Mouse (Mus musculus) forebrain, embryonic 16.5 days (tissue): Measurements from ENCODE around the gene Senp3. TPM values are rescaled to one million over a fixed set of nuclear protein-coding genes. Genes with fewer than 3 reads are reported as not detected.

Experiments used
- ATAC-seq: fragments of 200-750 bp; cut with Nextera tagmentation; 2 replicates; pipeline ENCODE4 v1.8.0; 2017; ENCODE audit warnings: mild to moderate bottlenecking, moderate library complexity
- H3K27ac ChIP-seq: fragments of 300-500 bp; sonication (generic); 2 replicates; pipeline ENCODE4 v1.5.1; 2014; ENCODE audit warnings: low read length, control low read depth
- H3K27me3 ChIP-seq: fragments of 300-500 bp; sonication (generic); replicated peaks from 2 replicates; pipeline ENCODE4 v1.6.1; 2014; ENCODE audit warnings: low read length; ENCODE audit not compliant: control insufficient read depth, insufficient read depth
- H3K36me3 ChIP-seq: fragments of 300-500 bp; sonication (generic); 2 replicates; pipeline ENCODE4 v1.6.1; 2014; ENCODE audit not compliant: control insufficient read depth, insufficient read depth
- H3K4me1 ChIP-seq: fragments of 300-500 bp; sonication (generic); replicated peaks from 2 replicates; pipeline ENCODE4 v1.6.1; 2014; ENCODE audit warnings: low read length; ENCODE audit not compliant: control insufficient read depth, insufficient read depth
- H3K4me2 ChIP-seq: fragments of 300-500 bp; sonication (generic); 2 replicates; pipeline ENCODE4 v1.6.1; 2014; ENCODE audit warnings: mild to moderate bottlenecking, low read length, control low read depth
- H3K4me3 ChIP-seq: fragments of 300-500 bp; sonication (generic); replicated peaks from 2 replicates; pipeline ENCODE4 v1.5.1; 2014; ENCODE audit warnings: mild to moderate bottlenecking, low read length, control low read depth
- H3K9ac ChIP-seq: fragments of 300-500 bp; sonication (generic); replicated peaks from 2 replicates; pipeline ENCODE4 v1.6.1; 2014; ENCODE audit warnings: low read depth, low read length, control low read depth
- H3K9me3 ChIP-seq: fragments of 300-500 bp; sonication (generic); 2 replicates; pipeline ENCODE4 v1.6.1; 2016; ENCODE audit warnings: low read length; ENCODE audit not compliant: control insufficient read depth
- whole genome bisulfite sequencing: fragments of 180-500 bp; shearing (Covaris S2); extraction: QIAGEN DNeasy Blood & Tissue Kit; methylation state at CpG from one replicate; pipeline ENCODE4 v1.1.7; 2014; 5-methylcytosine and 5-hydroxymethylcytosine counted together
- polyA plus RNA-seq: library from polyadenylated mRNA; unstranded; fragments of >200 nt; fragmentation: Nextera tagmentation; extraction: Ambion mirVana; gene quantifications from 2 replicates; pipeline ENCODE4 v1.2.1, GENCODE M21; 2015

Senp3 gene
- polyA plus RNA-seq, 1 experiment from 2014 or later = 115 TPM

- H3K9ac ChIP-seq = 0 out of 2 replicates have a peak within 1 kb of the TSS, but pooled peaks have one; percentile 29
- no peak within 1 kb of the TSS for H3K4me3 ChIP-seq
These were observed 3.8 kb upstream of the Senp3 start, which contains the start of gene Tnfsf13 for GRCm38 (mm10) chr11:69685526-69686148. Tnfsf13 (minus strand) TSS chr11:69685784.

DNA sequence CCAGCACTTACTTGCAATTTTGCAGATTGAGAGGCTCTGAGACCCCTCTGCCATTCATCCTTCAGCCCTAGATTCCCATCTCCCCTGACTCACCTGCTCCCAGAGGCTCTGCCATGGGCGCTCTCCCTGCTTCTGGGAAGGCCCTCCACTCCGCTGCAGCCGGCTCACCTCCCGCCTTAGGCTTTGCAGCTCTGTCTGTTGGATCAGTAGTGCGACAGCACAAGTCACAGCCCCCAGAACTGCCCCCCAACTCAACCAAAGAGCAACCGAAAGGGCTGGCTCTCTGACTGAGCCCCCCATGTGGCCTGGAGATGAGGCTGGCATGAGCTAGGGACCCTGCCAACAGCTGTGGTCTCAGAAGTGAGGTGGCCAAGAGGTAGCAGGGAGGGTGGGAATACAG lies 3.1 kb upstream of the Senp3 start:
- WGBS = 76% methylated on average over 6 of the region's 6 CpGs
- H3K27me3 ChIP-seq = no peaks in the 10 kb centered on the region
- H3K4me3 ChIP-seq = no peak overlapping the region
- no peak for ATAC-seq
- H3K9ac ChIP-seq = no peak overlapping the region
- H3K27ac ChIP-seq = no peak overlapping the region; the same call in 1 of the 2 replicates
- H3K9me3 ChIP-seq = no peaks in the 10 kb centered on the region
- H3K4me2 ChIP-seq = no peak overlapping the region
- H3K36me3 ChIP-seq = no peaks in the 10 kb centered on the region
- H3K4me1 ChIP-seq = peaks cover 38% of the 10 kb centered on the region

More at GRCm38 (mm10) chr11:69685526-69686148, 3.8 kb upstream of the Senp3 start, which contains the start of gene Tnfsf13:
- Histone ChIP-seq H3K36me3 (no peaks in the 10 kb centered on the region), H3K27me3 (no peaks in the 10 kb centered on the region), H3K9me3 (no peaks in the 10 kb centered on the region), H3K4me1 (peaks cover 31% of the 10 kb centered on the region), H3K4me2 (no peak within 1 kb of the TSS), H3K27ac (peak within 1 kb of the TSS; percentile 65)
- WGBS = 43% methylated on average over 10 of the region's 10 CpGs
- no peak for ATAC-seq

GRCm38 (mm10) chr11:69684128-69684745 lies 2.4 kb upstream of the Senp3 start:
- Histone ChIP-seq H3K4me3 (no peak overlapping the region), H3K9ac (no peak overlapping the region), H3K36me3 (0 out of 2 replicates have a peak, but pooled peaks cover 2% of the 10 kb centered on the region), H3K9me3 (no peaks in the 10 kb centered on the region), H3K27ac (no peak overlapping the region), H3K4me2 (no peak overlapping the region), H3K4me1 (peaks cover 44% of the 10 kb centered on the region), H3K27me3 (no peaks in the 10 kb centered on the region)
- no peak for ATAC-seq
- WGBS = 83% methylated on average over 12 of the region's 12 CpGs

GRCm38 (mm10) chr11:69683576-69683975 lies 1.7 kb upstream of the Senp3 start:
- 81% methylated on average over 7 of the region's 7 CpGs for WGBS
- Histone ChIP-seq H3K4me1 (peaks cover 45% of the 10 kb centered on the region), H3K9ac (peak overlapping the region; percentile 43; the same call in 1 of the 2 replicates), H3K4me3 (no peak overlapping the region), H3K27me3 (no peaks in the 10 kb centered on the region), H3K36me3 (peaks cover 2% of the 10 kb centered on the region; the same call in 1 of the 2 replicates), H3K27ac (peak overlapping the region; percentile 97; the same call in 1 of the 2 replicates), H3K4me2 (peak overlapping the region; percentile 98), H3K9me3 (no peaks in the 10 kb centered on the region)
- no peak for ATAC-seq

DNA sequence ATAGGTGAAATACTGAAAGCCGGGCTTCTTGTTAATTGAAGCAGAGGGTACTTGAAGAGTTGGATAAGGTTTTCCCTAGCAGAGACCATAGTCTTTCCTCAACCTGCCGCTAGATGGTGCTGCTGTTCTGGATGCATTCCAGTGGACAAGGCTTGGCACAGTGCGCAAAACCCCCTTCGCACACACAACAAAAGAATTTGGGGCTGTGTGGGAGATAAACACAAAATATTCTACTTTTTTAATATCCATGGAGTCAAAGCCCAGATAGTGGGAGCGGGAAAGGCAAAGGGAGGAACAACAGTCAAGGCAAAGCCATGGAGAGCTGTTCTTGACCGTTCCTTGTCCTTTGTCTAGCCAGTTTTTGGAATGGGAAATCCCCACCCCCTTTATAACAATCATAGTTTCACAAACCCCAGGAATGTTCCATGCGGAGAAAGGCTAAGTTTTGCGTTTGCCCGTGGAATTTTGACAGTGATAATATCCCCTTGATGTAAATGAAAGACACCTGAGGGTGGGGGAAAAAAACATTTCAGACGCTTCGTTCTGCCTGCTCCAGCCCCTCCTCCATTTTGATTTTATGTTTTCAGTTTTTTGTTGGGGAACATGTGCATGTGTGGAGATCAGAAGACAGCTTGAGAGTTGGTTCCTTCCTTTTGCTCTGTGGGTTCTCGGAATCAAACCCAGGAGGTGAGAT lies 1.1 kb upstream of the Senp3 start:
- peak overlapping the region; percentile 88 for H3K4me3 ChIP-seq
- H3K4me1 ChIP-seq = peaks cover 45% of the 10 kb centered on the region
- H3K27ac ChIP-seq = peak overlapping the region; percentile 97
- ATAC-seq = 0 out of 2 replicates have a peak, but pooled peaks have one; percentile 29
- peak overlapping the region; percentile 98 for H3K4me2 ChIP-seq
- WGBS = 12% methylated on average over 12 of the region's 12 CpGs
- H3K9ac ChIP-seq = peak overlapping the region; percentile 43
- no peaks in the 10 kb centered on the region for H3K27me3 ChIP-seq
- H3K9me3 ChIP-seq = no peaks in the 10 kb centered on the region
- H3K36me3 ChIP-seq = peaks cover 7% of the 10 kb centered on the region; the same call in 1 of the 2 replicates

DNA sequence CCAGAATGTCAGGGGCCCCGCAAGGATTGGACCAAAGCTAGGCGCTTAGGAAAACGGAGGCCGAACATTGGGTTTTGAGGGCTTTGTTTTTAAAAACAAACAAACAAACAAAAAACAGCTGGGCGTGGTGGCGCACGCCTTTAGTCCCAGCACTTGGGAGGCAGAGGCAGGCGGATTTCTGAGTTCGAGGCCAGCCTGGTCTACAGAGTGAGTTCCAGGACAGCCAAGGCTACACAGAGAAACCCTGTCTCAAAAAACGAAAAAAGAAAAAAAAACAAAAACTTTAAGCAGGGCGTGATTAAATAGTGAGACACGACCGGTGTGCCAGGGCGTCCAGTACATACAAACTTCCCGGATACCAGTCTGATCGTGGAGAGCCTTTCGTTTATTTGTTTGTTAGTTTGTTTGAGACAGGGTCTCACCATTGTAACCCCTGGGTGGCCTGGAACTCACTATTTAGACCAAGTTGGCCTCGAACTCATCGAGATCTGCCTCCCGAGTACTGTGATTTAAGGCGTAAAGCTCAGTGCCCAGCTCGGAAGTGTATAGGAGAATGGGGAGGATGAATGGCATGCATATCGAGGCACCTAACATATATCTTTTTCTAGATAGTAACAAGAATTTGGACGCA lies 440 bp upstream of the Senp3 start:
- Histone ChIP-seq H3K36me3 (peaks cover 7% of the 10 kb centered on the region; the same call in 1 of the 2 replicates), H3K4me2 (peak overlapping the region; percentile 98), H3K27me3 (no peaks in the 10 kb centered on the region), H3K9ac (peak overlapping the region; percentile 88), H3K4me3 (peak overlapping the region; percentile 88), H3K9me3 (no peaks in the 10 kb centered on the region), H3K27ac (peak overlapping the region; percentile 97), H3K4me1 (peaks cover 45% of the 10 kb centered on the region)
- 21% methylated on average over 24 of the region's 24 CpGs for WGBS
- peak; percentile 8; the same call in 1 of the 2 replicates for ATAC-seq

DNA sequence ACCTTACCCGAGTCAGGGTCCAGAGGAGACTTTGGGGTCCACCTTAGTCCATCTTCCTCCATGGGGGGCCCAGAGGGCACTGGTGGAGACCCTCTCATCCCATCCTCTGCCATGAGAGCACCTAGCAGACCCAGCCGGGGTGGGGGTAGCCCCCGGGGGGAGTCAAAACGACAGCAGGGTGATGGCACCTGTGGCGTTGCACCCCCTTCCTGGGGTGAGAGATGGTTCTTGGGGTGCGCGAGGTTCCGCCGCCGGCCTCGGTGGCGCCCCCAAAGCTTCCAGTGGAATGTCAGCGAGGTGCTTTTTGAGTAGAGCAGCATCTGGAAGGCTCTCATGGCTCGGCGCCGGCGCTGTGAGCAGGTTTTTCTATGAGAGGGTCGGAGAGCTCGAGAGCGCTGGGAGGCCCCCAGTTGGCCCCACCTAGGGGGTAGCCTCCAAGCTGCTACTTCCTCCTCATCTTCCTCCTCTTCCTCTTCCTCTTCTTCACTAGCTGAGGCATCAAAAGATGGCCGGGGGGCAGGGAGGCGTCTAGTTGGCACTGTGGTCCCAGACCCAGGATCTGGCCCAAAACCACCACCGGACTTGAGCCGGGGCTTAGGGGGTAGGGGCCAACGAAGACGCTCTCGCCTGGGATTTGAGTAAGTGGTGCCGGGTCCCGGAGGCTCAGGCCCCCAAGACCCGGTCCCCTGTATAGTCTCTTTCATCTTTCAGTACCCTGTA lies 1.6 kb downstream of the Senp3 start:
- H3K27ac ChIP-seq = no peak overlapping the region; the same call in 1 of the 2 replicates
- no peak overlapping the region for H3K9ac ChIP-seq
- 93% methylated on average over 30 of the region's 30 CpGs for WGBS
- H3K4me3 ChIP-seq = peak overlapping the region; percentile 88
- H3K27me3 ChIP-seq = no peaks in the 10 kb centered on the region
- no peak for ATAC-seq
- peaks cover 16% of the 10 kb centered on the region; the same call in 1 of the 2 replicates for H3K36me3 ChIP-seq
- no peaks in the 10 kb centered on the region for H3K9me3 ChIP-seq
- peaks cover 34% of the 10 kb centered on the region for H3K4me1 ChIP-seq
- H3K4me2 ChIP-seq = peak overlapping the region; percentile 98

GRCm38 (mm10) chr11:69679144-69679543 lies 2.7 kb downstream of the Senp3 start:
- no peak overlapping the region for H3K4me2 ChIP-seq
- ATAC-seq = no peak
- H3K27me3 ChIP-seq = no peaks in the 10 kb centered on the region
- no peak overlapping the region for H3K9ac ChIP-seq
- no peak overlapping the region for H3K27ac ChIP-seq
- H3K4me3 ChIP-seq = no peak overlapping the region
- peaks cover 34% of the 10 kb centered on the region for H3K4me1 ChIP-seq
- H3K9me3 ChIP-seq = no peaks in the 10 kb centered on the region
- 100% methylated on average over 1 of the region's 2 CpGs for WGBS
- H3K36me3 ChIP-seq = peaks cover 18% of the 10 kb centered on the region
